Mouse (Mus musculus) heart, adult 2 months (tissue): ENCODE results near the gene Tcf20. TPM values are rescaled to one million over a fixed set of nuclear protein-coding genes. Genes with fewer than 3 reads are reported as not detected.

ENCODE experiments used
- DNase-seq, 2 experiments: peaks; one replicate each; pipeline ENCODE4 v3.0.0; 2021
- H3K27ac ChIP-seq: fragments of 200-600 bp; 2 replicates; pipeline ENCODE4 v1.8.1; 2022
- H3K27me3 ChIP-seq: fragments of 200-500 bp; 2 replicates; pipeline ENCODE4 v1.6.1; 2012; ENCODE audit warnings: mild to moderate bottlenecking, low read length, inconsistent platforms, mixed read lengths; ENCODE audit not compliant: control insufficient read depth, insufficient read depth
- H3K36me3 ChIP-seq: fragments of 200-500 bp; 2 replicates; pipeline ENCODE4 v1.6.1; 2012; ENCODE audit warnings: low read length, inconsistent platforms; ENCODE audit not compliant: control insufficient read depth, insufficient read depth
- H3K4me1 ChIP-seq: fragments of 200-500 bp; 2 replicates; pipeline ENCODE4 v1.6.1; 2011; ENCODE audit warnings: low read length; ENCODE audit not compliant: control insufficient read depth, insufficient read depth
- H3K4me3 ChIP-seq: fragments of 200-600 bp; 2 replicates; pipeline ENCODE4 v1.8.1; 2022
- H3K79me2 ChIP-seq: fragments of 200-500 bp; replicated peaks from 2 replicates; pipeline ENCODE4 v1.6.1; 2012; ENCODE audit warnings: mild to moderate bottlenecking, inconsistent platforms, low read length, moderate library complexity, mixed read lengths; ENCODE audit not compliant: control insufficient read depth, insufficient read depth
- H3K9ac ChIP-seq: fragments of 200-500 bp; 2 replicates; pipeline ENCODE4 v1.6.1; 2012; ENCODE audit warnings: low read depth, mild to moderate bottlenecking, control low read depth, inconsistent platforms, low read length, mixed read lengths
- CTCF ChIP-seq: fragments of 200-600 bp; IDR thresholded peaks from 2 replicates; pipeline ENCODE4 v1.8.1; 2022; ENCODE audit warnings: antibody characterized with exemption, mild to moderate bottlenecking, moderate library complexity
- EP300 ChIP-seq: fragments of 200-500 bp; IDR thresholded peaks from 2 replicates; pipeline ENCODE4 v1.6.1; 2011; ENCODE audit warnings: low read depth, low read length, control low read depth; ENCODE audit not compliant: insufficient read depth
- POLR2A ChIP-seq: fragments of 200-500 bp; IDR thresholded peaks from 2 replicates; pipeline ENCODE4 v1.6.1; 2011; ENCODE audit warnings: mild to moderate bottlenecking, low read depth, low read length, control low read depth; ENCODE audit not compliant: insufficient read depth
- WGBS: fragments of 180-500 bp; shearing (Covaris S2); methylation state at CpG from one replicate; pipeline ENCODE4 v1.1.7; 2018; 5-methylcytosine and 5-hydroxymethylcytosine counted together
- intact Hi-C: fragments of 180-260 bp; cut with DNase I; formaldehyde crosslinking; loops from one replicate; pipeline ENCODE4 v1.15.1; 2025
- polyA plus RNA-seq: library from polyadenylated mRNA; depleted of rRNA; stranded (reverse); fragments of >200 nt; gene quantifications from 2 replicates; pipeline ENCODE4 v1.2.3, GENCODE M21; 2012
- total RNA-seq, 2 experiments: library from RNA; stranded (reverse); gene quantifications; 2 replicates each; pipeline ENCODE4 v1.2.3; 2021

Tcf20 gene
- total and polyA plus RNA-seq, 3 experiments = 6.6 to 60.8 (median 60.1) TPM

DNA sequence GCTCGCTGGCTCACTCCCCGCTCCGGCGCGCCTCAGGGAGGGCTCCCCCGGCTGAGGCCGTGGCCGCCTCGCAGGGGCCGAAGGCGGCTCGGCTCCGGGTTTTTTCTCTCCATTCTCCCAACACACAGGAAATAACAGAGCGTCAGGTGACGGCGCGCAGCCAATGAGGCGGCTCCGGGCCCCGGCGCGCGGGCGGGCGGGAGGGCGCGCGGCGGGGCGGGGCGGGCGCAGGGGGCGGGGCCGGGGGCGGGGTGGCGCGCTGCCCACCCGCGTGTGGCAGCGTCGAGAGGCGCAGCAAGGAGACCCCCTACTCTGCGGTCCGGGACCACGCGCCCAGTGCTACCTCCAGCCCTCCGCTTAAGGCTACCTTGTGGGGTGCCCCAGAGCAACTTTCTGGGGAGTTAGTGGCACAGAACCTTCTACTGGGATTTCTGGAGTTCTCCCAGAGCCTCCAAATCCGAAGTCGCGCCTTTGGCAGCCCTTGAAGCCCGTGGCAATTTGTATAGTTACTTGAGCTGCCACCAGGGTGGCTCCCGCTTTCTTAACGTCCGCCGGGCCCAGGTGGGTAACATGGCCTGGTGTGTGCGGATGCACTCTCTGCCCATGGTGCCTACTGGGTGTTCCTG lies 87.9 kb downstream of the Tcf20 start:
- H3K36me3 ChIP-seq = peaks cover 2% of the 10 kb centered on the region; the same call in 1 of the 2 replicates
- H3K4me3 ChIP-seq = peak overlapping the region; percentile 95
- peaks cover 3% of the 10 kb centered on the region for H3K4me1 ChIP-seq
- peak overlapping the region; percentile 95 for H3K9ac ChIP-seq
- TF ChIP-seq POLR2A = peak; percentile 54; the same call in 1 of the 2 replicates
- peak; percentile 8; the same call in 1 of the 2 replicates for TF ChIP-seq CTCF
- TF ChIP-seq EP300 = no peak
- intact Hi-C loops = loop anchor here (5.0 kb wide), 2 partner anchors 87 to 88 kb away; partner anchors contain the start of gene Tcf20
- peaks cover 5% of the 10 kb centered on the region; the same call in 1 of the 2 replicates for H3K79me2 ChIP-seq
- H3K27me3 ChIP-seq = no peaks in the 10 kb centered on the region
- 3% methylated on average over 48 of the region's 56 CpGs for WGBS
- peak overlapping the region; percentile 78 for H3K27ac ChIP-seq
- DNase-seq = peak; percentile 90 to 91

DNA sequence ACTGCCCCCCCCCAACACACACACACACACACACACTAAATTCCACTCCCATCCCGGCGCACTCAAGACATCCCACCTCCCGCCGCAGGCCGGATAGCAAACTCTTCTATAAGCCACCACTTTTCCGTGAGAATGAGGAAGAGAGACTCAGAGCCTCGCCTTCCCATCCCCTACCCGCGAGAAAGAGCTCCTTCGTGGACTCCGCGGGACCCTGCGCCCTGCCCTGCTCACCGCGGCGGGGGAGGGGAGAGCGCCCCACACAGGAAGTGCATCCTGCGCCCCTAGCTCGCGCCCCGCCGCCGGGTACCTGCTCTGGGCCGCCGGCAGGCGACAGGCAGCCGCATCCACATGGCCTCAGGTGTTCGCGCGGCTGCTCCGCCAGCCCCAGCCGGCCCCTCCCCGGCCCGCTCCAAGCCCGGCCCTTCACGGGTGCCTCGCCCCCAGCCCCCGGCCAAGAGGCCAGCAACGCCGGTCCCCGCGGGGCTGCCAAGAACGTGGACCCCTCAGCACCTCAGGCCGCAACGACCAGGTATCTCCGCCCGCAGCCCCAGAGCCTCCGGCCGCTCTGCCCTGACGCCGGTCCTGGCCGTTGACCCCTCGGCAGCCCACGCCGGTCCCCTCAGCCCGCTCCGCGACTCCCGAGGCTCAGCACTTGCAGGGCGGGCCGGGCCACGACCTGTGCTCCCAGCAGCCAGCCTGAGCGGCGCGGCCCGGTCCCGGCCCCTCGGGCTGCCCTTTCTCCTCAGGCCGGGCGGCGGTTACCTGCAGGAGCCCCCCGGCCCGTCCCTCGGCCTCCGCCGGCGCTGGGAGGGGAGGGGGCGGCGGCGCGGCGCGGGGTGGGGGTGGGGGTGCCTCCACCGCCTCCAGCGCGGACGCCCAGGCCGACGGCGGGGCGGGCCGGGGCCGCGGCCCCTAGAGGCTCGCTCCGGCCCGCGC lies 88.7 kb downstream of the Tcf20 start:
- Histone ChIP-seq H3K4me1 (peaks cover 3% of the 10 kb centered on the region), H3K4me3 (peak overlapping the region; percentile 95), H3K79me2 (peaks cover 5% of the 10 kb centered on the region; the same call in 1 of the 2 replicates), H3K27me3 (no peaks in the 10 kb centered on the region), H3K27ac (peak overlapping the region; percentile 78), H3K36me3 (peaks cover 2% of the 10 kb centered on the region; the same call in 1 of the 2 replicates), H3K9ac (peak overlapping the region; percentile 95)
- TF ChIP-seq CTCF (no peak), POLR2A (no peak), EP300 (no peak)
- intact Hi-C loops = no loop called here
- under 1% methylated on average over 81 of the region's 98 CpGs for WGBS
- peak; percentile 66 to 72 for DNase-seq

- intact Hi-C loops = no loop called here
- H3K4me1 ChIP-seq = peaks cover 3% of the 10 kb centered on the region
- H3K27ac ChIP-seq = no peak overlapping the region
- no peak for TF ChIP-seq EP300
- TF ChIP-seq CTCF = no peak
- no peak for TF ChIP-seq POLR2A
- peak overlapping the region; percentile 95 for H3K4me3 ChIP-seq
- H3K9ac ChIP-seq = peak overlapping the region; percentile 95
- 32% methylated on average over 11 of the region's 11 CpGs for WGBS
- peaks cover 2% of the 10 kb centered on the region; the same call in 1 of the 2 replicates for H3K36me3 ChIP-seq
- DNase-seq = no peak
- H3K79me2 ChIP-seq = peaks cover 5% of the 10 kb centered on the region; the same call in 1 of the 2 replicates
- no peaks in the 10 kb centered on the region for H3K27me3 ChIP-seq
Measured at GRCm38 (mm10) chr15:82898141-82898739, 89.4 kb downstream of the Tcf20 start.

DNA sequence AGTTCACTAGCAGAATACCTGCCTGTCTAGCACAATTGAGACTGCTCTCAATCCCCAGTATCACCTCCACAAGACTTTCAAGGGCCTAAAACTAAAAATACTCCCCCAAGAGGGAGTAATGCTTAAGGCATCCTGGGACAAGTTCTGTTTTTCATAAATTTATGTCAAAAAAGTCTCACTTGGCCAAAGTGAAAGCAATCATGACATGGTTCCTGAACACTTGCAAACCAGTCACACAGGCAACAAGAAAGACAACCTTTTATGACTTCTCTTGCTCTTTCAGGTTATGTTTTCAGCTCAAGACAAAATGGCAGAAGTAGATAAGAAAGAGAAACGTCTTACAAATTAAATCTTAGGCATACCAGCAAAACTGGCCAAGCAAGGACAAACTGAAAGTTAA lies 91.3 kb downstream of the Tcf20 start:
- no peak for DNase-seq
- H3K36me3 ChIP-seq = peaks cover 2% of the 10 kb centered on the region; the same call in 1 of the 2 replicates
- no peak overlapping the region for H3K9ac ChIP-seq
- intact Hi-C loops = no loop called here
- 44% methylated on average over 1 of the region's 1 CpGs for WGBS
- no peak for TF ChIP-seq POLR2A
- no peak for TF ChIP-seq CTCF
- no peak for TF ChIP-seq EP300
- peaks cover 3% of the 10 kb centered on the region for H3K4me1 ChIP-seq
- H3K4me3 ChIP-seq = no peak overlapping the region
- no peak overlapping the region for H3K27ac ChIP-seq
- peaks cover 5% of the 10 kb centered on the region; the same call in 1 of the 2 replicates for H3K79me2 ChIP-seq
- H3K27me3 ChIP-seq = no peaks in the 10 kb centered on the region

GRCm38 (mm10) chr15:82890470-82890869 lies 97.2 kb downstream of the Tcf20 start:
- Histone ChIP-seq H3K4me1 (peaks cover 1% of the 10 kb centered on the region; the same call in 1 of the 2 replicates), H3K27me3 (no peaks in the 10 kb centered on the region), H3K9ac (no peak overlapping the region), H3K27ac (no peak overlapping the region), H3K4me3 (no peak overlapping the region), H3K79me2 (peaks cover 2% of the 10 kb centered on the region; the same call in 1 of the 2 replicates), H3K36me3 (no peaks in the 10 kb centered on the region; the same call in 1 of the 2 replicates)
- DNase-seq = no peak
- intact Hi-C loops = no loop called here
- TF ChIP-seq CTCF (no peak), POLR2A (no peak), EP300 (no peak)
